Mouse (Mus musculus) midbrain, postnatal 0 days (tissue): Measurements from ENCODE around the gene Gna15. TPM values are rescaled to one million over a fixed set of nuclear protein-coding genes. Genes with fewer than 3 reads are reported as not detected.

Experiments used
- ATAC-seq: fragments of 200-750 bp; cut with Nextera tagmentation; 2 replicates; pipeline ENCODE4 v1.8.0; 2017; ENCODE audit warnings: moderate number of reproducible peaks, mild to moderate bottlenecking, moderate TSS enrichment, moderate library complexity; ENCODE audit not compliant: low FRiP score
- DNase-seq: peaks from one replicate; pipeline ENCODE4 v3.0.0-alpha.2; 2015; ENCODE audit warnings: low spot score
- H3K27ac ChIP-seq: fragments of 300-500 bp; sonication (generic); 2 replicates; pipeline ENCODE4 v1.5.1; 2014; ENCODE audit warnings: low read depth, mild to moderate bottlenecking, low read length, mixed read lengths
- H3K27me3 ChIP-seq: fragments of 300-500 bp; sonication (generic); 2 replicates; pipeline ENCODE4 v1.6.1; 2014; ENCODE audit warnings: low read length, control low read depth, mixed read lengths; ENCODE audit not compliant: insufficient read depth
- H3K36me3 ChIP-seq: fragments of 300-500 bp; sonication (generic); 2 replicates; pipeline ENCODE4 v1.6.1; 2014; ENCODE audit warnings: low read length, control low read depth, mixed read lengths; ENCODE audit not compliant: insufficient read depth
- H3K4me1 ChIP-seq: fragments of 300-500 bp; sonication (generic); 2 replicates; pipeline ENCODE4 v1.6.1; 2014; ENCODE audit warnings: mild to moderate bottlenecking, control low read depth, antibody characterized with exemption, low read length, mixed read lengths; ENCODE audit not compliant: insufficient read depth
- H3K4me2 ChIP-seq: fragments of 300-500 bp; sonication (generic); 2 replicates; pipeline ENCODE4 v1.6.1; 2014; ENCODE audit warnings: low read depth, mild to moderate bottlenecking, low read length, mixed read lengths; ENCODE audit not compliant: poor library complexity, severe bottlenecking
- H3K4me3 ChIP-seq: fragments of 300-500 bp; sonication (generic); 2 replicates; pipeline ENCODE4 v1.5.1; 2014; ENCODE audit warnings: low read depth, mild to moderate bottlenecking, low read length, moderate library complexity
- H3K9ac ChIP-seq: fragments of 300-500 bp; sonication (generic); replicated peaks from 2 replicates; pipeline ENCODE4 v1.6.1; 2014; ENCODE audit warnings: mild to moderate bottlenecking, low read length, moderate library complexity, mixed read lengths; ENCODE audit not compliant: poor library complexity, severe bottlenecking
- H3K9me3 ChIP-seq: fragments of 300-500 bp; sonication (generic); 2 replicates; pipeline ENCODE4 v1.6.1; 2016; ENCODE audit warnings: low read length, control low read depth
- CTCF ChIP-seq: IDR thresholded peaks from 2 replicates; pipeline ENCODE4 v1.5.1; 2016; ENCODE audit warnings: antibody characterized with exemption, mild to moderate bottlenecking
- WGBS: fragments of 180-500 bp; shearing (Covaris S2); extraction: QIAGEN DNeasy Blood & Tissue Kit; methylation state at CpG from one replicate; pipeline ENCODE4 v1.1.7; 2014; 5-methylcytosine and 5-hydroxymethylcytosine counted together
- polyA plus RNA-seq: library from polyadenylated mRNA; unstranded; fragments of >200 nt; fragmentation: Nextera tagmentation; extraction: Ambion mirVana; gene quantifications from 2 replicates; pipeline ENCODE4 v1.2.1, GENCODE M21; 2015
- total RNA-seq: library from RNA; depleted of rRNA; stranded (reverse); fragments of >200 nt; gene quantifications from 2 replicates; pipeline ENCODE4 v1.2.3, GENCODE M21; 2014

The Gna15 gene
- total and polyA plus RNA-seq, 2 experiments from 2014 or later, result 1.2 to 2.1 TPM

DNA sequence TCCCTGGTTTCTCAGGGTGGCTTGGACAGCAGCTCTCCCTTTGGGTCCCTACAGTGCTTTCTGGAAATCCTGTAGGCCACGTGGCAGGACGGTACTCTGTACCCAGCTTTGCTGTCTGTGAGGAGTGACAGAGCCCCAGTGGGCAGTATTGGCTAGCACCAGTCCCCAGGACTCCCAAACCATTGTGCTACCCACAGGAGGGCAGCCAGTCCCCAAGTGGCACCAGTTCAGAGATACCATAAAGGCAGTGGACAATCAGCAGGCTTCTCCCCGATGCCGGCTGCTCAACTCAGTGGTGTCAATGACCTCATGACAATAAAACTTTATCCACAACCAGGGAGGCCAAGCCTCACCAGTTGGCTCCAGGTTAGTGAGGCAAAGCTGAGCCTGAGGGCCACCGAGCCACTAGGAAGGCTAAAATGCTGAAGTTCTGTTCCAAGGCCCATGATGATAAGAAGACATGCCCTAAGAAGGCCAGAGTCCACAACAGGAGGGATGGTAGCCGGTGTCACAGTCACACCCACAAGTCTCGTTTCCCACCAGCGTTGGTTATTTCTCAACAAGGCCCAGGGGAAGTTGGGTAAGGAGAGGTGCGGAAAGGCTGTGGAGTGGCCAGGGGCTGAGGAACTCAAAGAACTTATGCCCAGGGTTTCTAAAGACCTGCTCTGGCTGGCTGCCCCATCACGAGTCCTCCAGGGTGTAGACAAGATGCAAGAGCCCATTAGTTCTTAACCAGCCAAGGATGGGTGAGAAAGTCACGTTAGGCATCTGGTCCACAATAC lies 29.6 kb downstream of the Gna15 start:
- Histone ChIP-seq H3K9me3 (no peaks in the 10 kb centered on the region), H3K4me3 (peak overlapping the region; percentile 69; the same call in 1 of the 2 replicates), H3K4me1 (peaks cover 6% of the 10 kb centered on the region; the same call in 1 of the 2 replicates), H3K4me2 (0 out of 2 replicates have a peak overlapping the region, but pooled peaks have one; percentile 91), H3K27ac (no peak overlapping the region), H3K27me3 (no peaks in the 10 kb centered on the region), H3K9ac (no peak overlapping the region), H3K36me3 (peaks cover 35% of the 10 kb centered on the region)
- no peak for TF ChIP-seq CTCF
- 94% methylated on average over 11 of the region's 11 CpGs for WGBS
- ATAC-seq, result no peak
- no peak for DNase-seq

DNA sequence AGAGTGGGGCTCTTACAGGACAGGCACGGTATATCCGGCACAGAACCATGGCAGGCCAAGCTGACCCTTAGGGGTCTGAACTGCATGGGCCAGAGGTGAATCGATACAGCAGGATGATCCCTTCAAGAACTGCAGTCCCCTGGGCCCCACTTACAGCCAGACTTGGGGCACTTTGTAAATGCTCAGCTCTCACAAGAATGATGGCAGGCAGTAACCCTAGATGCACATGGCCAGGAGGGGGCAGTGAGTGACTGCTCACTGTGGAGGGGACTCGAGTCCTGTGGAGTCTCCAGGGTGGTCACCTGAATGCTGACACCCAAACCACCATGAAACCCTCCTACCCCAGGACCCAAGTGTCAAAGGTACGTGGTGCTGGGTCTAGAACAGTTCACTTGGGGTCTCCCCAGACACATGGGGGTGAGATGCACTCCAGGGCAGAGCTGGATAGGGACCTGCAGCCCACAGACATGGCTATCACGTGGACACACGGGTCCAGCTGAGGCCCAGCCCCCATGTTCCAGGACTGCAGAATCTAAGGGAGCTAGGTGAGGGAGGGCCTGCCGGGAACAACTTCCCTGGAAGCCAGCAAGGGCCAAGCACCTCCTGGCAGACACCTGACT lies 30.3 kb downstream of the Gna15 start:
- Histone ChIP-seq H3K27ac (no peak overlapping the region), H3K4me3 (no peak overlapping the region), H3K36me3 (peaks cover 40% of the 10 kb centered on the region), H3K4me2 (no peak overlapping the region), H3K4me1 (peaks cover 6% of the 10 kb centered on the region; the same call in 1 of the 2 replicates), H3K9ac (no peak overlapping the region), H3K9me3 (no peaks in the 10 kb centered on the region), H3K27me3 (no peaks in the 10 kb centered on the region)
- 91% methylated on average over 8 of the region's 8 CpGs for WGBS
- DNase-seq, result no peak
- no peak for ATAC-seq
- TF ChIP-seq CTCF, result peak; percentile 51

DNA sequence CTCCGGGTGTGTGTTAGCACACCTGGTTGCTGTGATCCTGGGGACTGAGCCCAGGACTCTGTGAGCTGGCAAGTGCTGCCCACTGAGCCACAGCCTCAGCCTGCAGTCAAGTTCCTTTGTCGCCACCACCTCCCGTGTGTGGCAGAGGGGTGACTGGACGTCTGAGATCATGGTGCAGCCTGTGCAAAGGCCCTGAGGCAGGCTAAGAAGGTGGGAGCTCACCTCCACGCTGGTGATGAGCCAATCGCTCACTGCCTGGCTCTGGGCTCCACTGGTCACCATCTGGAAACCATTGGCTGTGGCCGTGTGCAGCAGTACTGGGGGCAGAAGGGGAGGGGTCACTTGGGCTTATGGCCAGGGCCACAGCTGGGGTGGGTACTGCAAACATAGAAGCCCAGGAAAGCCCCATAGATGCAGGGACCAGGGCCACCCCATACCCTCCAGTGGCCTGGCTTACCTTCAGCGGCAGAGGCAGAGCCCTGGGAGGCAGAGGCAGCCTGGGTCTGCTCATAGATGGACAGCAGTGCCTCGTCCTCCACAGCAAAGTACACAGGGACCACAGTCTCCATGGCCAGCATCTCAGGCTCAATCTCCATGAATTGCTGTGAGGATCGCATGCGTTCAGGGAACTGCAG lies 31.3 kb downstream of the Gna15 start:
- peaks cover 50% of the 10 kb centered on the region for H3K36me3 ChIP-seq
- H3K4me3 ChIP-seq, result no peak overlapping the region
- no peaks in the 10 kb centered on the region for H3K27me3 ChIP-seq
- DNase-seq, result no peak
- no peak overlapping the region for H3K27ac ChIP-seq
- WGBS, result 91% methylated on average over 11 of the region's 11 CpGs
- peaks cover 6% of the 10 kb centered on the region; the same call in 1 of the 2 replicates for H3K4me1 ChIP-seq
- H3K4me2 ChIP-seq, result no peak overlapping the region
- TF ChIP-seq CTCF, result no peak
- no peaks in the 10 kb centered on the region for H3K9me3 ChIP-seq
- ATAC-seq, result no peak
- no peak overlapping the region for H3K9ac ChIP-seq

DNA sequence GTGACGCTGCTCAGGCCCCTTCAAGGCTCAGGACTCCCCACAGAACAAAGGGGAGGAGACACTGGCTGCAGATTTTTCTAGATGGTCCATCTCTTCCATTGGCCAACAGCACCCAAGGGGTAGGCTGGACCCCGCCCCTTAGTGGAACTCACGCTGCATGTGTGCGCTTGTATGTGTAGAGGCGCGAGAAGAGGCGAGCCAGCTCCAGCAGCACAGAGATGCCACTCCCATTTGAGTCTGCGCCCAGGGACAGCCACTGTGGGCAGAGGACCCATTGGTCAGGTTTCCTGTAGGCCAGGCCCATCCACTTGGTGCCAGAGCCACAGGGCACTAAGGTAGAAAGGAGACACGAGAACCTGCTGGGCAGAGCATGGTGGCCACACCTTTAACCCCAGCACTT lies 33.0 kb downstream of the Gna15 start:
- Histone ChIP-seq H3K36me3 (peaks cover 63% of the 10 kb centered on the region), H3K27ac (no peak overlapping the region), H3K9me3 (no peaks in the 10 kb centered on the region), H3K27me3 (no peaks in the 10 kb centered on the region), H3K4me3 (no peak overlapping the region), H3K9ac (no peak overlapping the region), H3K4me1 (peaks cover 6% of the 10 kb centered on the region; the same call in 1 of the 2 replicates), H3K4me2 (no peak overlapping the region)
- no peak for TF ChIP-seq CTCF
- DNase-seq (no peak), ATAC-seq (no peak)
- 90% methylated on average over 9 of the region's 9 CpGs for WGBS

DNA sequence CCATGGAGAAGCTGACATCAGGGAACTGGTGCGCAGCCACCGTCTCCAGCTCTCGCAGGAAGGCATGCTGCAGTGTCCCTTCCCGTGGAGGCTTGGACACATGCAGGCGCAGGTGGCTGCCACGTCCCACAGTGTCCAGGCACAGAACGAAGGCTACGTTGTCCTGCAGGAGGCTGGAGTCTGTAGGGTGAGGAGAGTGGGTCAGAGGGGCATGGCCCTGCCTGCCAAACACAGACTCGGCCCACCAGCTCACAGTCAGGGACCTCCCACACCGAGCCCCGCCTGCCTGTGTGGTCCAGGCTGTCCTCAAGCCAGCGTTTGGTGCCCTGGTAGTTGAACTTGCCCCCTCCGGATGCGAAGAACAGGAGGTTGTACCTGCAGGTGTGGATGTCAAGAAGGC lies 34.1 kb downstream of the Gna15 start:
- no peak for TF ChIP-seq CTCF
- H3K4me1 ChIP-seq, result peaks cover 4% of the 10 kb centered on the region; the same call in 1 of the 2 replicates
- peaks cover 63% of the 10 kb centered on the region for H3K36me3 ChIP-seq
- ATAC-seq (no peak), DNase-seq (no peak)
- no peak overlapping the region for H3K9ac ChIP-seq
- no peak overlapping the region for H3K27ac ChIP-seq
- no peaks in the 10 kb centered on the region for H3K27me3 ChIP-seq
- WGBS, result 85% methylated on average over 14 of the region's 14 CpGs
- no peak overlapping the region for H3K4me2 ChIP-seq
- no peaks in the 10 kb centered on the region for H3K9me3 ChIP-seq
- no peak overlapping the region for H3K4me3 ChIP-seq

DNA sequence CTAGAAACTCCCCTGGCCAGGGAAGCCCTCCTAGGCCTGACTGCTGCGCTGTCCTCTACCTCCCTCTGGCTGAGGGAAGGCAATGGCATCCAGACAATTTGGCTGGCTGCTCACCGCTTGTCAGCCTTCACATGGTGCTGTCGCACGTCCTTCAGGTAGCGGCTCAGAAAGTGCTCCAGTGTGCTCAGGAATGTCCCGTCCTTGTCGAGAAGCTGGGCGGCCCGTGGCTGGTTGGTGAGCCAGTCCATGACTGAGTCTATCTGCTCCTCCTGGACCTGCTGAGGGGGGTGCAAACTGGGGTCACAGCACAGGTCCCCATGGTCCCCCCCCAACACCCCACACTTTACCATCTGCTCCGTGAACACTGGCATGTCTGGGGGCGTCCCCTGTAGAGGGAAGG lies 35.9 kb downstream of the Gna15 start:
- Histone ChIP-seq H3K9ac (no peak overlapping the region), H3K27ac (no peak overlapping the region), H3K4me1 (peaks cover 11% of the 10 kb centered on the region; the same call in 1 of the 2 replicates), H3K4me2 (no peak overlapping the region), H3K4me3 (no peak overlapping the region), H3K36me3 (peaks cover 63% of the 10 kb centered on the region), H3K9me3 (no peaks in the 10 kb centered on the region), H3K27me3 (no peaks in the 10 kb centered on the region)
- no peak for TF ChIP-seq CTCF
- ATAC-seq, result no peak
- DNase-seq, result no peak
- WGBS, result 92% methylated on average over 11 of the region's 11 CpGs
